Mouse (Mus musculus): ENCODE data around the gene Pde3a.

GRCm38 (mm10) chr6:141328071-141328470, 79.0 kb downstream of the Pde3a start:
- TF ChIP-seq FLI1 (IDR thresholded peaks at IDR 0.05; ENCODE audit: low read length) (no peak), GATA1 (IDR thresholded peaks at IDR 0.05; ENCODE audit: borderline replicate concordance, low read length) (no peak)
